Mouse (Mus musculus) monocyte, adult 2 months (primary cell): ENCODE measurements at regions not wholly inside any gene's neighbourhood (a gene's known extent, or its start where the extent isn't known, plus 50 kb on each side); places are given as distances from the start of the nearest gene placed in this dataset.

ENCODE experiments used
- DNase-seq, 2 experiments: peaks; one replicate each; pipeline ENCODE4 v3.0.0; 2022; ENCODE audit warnings: low spot score in 2 of 2, low read depth in 1 of 2

- no peak for DNase-seq
Observed at GRCm38 (mm10) chr17:52062096-52062665, 229.1 kb upstream of the Satb1 start.

DNA sequence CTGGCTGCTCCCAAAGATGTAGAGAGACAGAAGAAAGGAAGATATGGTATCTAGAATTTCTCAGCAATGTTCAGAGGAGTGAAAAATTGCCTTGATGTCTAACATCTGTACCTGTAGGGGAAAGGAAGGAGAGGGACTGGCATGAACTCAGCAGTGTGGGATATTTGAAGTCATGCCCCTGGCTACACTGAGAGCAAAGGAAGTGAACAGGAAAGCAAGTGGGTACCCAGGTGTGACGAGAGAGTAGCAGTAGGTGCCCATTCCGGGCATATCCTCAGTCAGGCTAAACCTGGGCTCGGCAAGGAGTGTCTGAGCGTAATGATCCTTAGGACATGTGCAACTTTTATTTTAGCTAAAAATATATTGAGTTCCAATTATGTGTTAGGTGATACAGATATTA is 203.4 kb upstream of the Satb1 start:
- DNase-seq, result no peak

DNA sequence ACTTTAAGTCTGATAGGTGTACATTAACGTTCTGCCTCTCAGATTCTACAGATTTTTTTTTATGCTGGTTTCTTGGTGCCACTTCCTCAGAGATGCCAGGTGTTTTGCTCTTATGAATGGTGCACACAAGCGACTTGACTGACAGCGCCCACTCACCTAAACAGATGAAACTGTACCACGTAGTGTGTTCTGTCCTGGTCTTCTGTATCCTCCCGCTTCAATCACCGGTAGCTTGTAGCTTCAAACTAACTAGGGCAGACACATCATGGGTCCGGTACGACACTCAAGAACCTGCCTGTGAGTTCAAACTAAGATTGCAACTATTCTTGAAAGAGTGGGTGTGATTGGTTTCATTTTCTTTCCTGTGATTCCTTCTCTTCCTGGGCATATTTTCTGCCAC is 198.0 kb upstream of the Satb1 start:
- no peak for DNase-seq

DNA sequence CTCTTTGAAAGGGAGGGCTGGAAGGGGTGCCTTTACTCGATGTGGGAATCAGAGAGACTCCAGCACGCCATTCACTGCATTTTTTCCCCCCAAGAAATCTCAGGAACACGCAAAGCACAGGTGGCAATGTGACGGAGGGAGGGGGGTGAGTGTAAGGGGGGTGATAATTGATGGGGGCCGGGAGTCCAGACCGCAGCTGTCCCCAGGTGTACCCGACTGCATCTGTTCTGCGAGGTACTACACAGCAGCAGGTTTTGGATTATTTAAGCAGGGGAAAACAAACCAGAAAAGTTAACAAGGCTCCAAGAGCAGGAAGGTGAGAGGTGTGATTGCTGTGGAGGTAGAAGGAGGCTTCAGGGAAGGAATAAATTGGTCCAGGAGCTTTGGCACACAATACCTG is 153.8 kb upstream of the Satb1 start:
- no peak for DNase-seq

- DNase-seq, result no peak
Observed at GRCm38 (mm10) chr17:51986212-51986611, 153.1 kb upstream of the Satb1 start.

DNA sequence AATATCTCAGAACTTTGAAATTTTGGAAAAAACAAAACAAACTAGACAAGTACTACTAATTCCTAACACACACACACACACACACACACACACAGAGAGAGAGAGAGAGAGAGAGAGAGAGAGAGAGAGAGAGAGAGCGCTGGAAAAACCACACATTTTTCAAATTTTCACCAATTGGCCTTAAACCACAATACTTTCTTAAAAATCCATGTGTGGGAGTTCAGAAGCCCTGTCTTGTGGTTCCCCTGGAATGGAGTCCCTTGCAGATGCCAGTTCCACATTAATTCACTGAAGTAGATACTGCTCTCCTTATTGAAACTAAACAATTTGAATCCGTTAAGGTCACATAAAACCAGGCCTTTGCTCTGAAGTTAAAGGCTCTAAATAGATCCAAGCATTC is 146.0 kb upstream of the Satb1 start:
- DNase-seq, result no peak

- DNase-seq, result no peak
Observed at GRCm38 (mm10) chr17:51971444-51971843, 138.4 kb upstream of the Satb1 start.

GRCm38 (mm10) chr17:51966573-51967284 is 133.6 kb upstream of the Satb1 start:
- DNase-seq, result no peak

DNA sequence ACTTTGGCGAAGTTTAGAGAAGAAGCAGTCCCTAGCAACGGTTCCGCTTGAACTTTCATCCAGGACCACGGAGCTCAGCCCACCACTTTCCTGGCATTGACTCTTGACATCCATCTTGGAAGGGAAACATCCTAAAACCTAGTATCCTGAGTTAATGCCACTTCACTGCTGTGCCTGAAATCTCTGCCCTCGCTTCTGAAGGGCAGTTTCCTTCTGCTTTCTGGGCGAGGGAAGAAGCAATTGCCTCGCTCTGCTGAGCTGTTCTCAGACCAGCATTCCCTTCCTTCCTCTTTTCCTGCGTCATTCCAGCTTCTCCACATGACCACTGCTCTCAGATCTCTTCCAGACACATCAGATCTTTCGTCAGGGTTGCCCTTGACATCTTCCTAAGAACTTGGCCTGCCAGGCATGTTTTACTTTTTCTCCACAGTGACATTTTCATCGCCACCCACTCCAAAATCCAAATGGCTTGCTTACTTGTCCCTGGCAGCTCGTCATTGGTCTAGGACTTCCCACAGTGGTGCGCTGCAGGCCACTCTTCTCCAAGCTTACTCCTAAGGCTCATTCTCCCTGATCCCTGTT is 129.5 kb upstream of the Satb1 start:
- DNase-seq, result no peak

DNA sequence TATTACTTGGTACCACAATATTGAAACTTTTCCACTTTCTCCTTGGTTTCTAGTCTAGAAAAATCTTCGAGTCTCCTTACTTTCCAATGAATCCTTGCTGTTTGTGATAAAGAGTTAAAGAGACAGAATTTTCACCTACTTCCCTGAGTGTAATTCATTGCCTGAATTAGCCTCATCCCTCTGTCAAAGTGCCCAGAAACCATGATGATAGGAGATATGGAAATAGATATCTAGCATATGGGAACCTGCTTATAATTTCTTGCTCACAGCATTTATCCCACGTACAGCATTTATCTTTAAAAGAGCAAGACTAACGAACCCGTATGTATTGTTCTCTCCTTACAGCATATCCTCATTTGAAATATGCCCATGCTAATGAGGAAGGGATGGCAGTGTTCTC is 128.2 kb upstream of the Satb1 start:
- DNase-seq, result no peak

DNA sequence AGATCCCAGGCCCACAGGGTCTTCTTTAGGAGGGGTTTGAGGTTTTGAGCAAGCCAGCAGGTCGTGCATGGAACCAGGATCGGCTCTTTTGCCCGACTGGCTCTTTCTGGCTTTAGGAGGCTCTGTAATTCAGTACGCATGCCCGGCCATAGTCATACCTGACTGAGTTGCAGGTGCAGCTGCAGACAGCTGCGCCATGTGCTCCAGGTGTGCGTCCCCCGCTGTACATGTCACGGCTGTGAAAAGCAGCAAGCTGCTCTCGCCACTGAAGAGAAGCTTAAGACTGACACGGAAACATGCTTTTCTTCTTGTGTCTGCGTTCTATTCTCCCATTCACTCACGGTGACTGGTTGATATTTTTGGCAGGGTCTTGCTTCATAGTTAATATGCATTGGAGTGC is 123.2 kb upstream of the Satb1 start:
- no peak for DNase-seq

GRCm38 (mm10) chr17:51937707-51938106 is 104.6 kb upstream of the Satb1 start:
- DNase-seq, result no peak

- DNase-seq, result no peak
Observed at GRCm38 (mm10) chr17:51936071-51936470, 103.0 kb upstream of the Satb1 start.

- no peak for DNase-seq
Observed at GRCm38 (mm10) chr17:51926392-51926791, 93.3 kb upstream of the Satb1 start.

DNA sequence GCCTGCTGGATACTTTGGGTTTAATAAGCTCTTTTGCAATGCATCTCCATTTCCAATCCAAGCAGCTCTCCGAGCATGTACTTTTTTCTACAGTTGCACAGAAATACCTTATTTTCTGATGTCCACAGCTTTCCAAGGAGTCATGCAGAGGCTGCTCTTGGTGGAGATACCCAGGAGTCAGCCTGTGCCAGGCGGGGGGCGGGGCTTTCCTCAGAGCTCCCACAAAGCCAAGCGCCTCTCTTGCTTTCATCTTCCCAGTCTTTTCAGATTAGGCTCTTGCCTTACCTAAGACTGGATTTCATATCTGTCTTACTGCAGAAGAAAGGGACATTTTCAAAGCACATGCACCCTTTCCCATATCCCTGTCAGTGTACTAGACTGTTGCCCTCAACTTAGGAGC is 73.9 kb upstream of the Satb1 start:
- no peak for DNase-seq

GRCm38 (mm10) chr17:51906418-51906817 is 73.3 kb upstream of the Satb1 start:
- no peak for DNase-seq

- peak in 1 of 2 experiments; percentile 1 for DNase-seq
Observed at GRCm38 (mm10) chr17:51903885-51904284, 70.8 kb upstream of the Satb1 start.

- DNase-seq, result no peak
Observed at GRCm38 (mm10) chr17:51899376-51899775, 66.3 kb upstream of the Satb1 start.

DNA sequence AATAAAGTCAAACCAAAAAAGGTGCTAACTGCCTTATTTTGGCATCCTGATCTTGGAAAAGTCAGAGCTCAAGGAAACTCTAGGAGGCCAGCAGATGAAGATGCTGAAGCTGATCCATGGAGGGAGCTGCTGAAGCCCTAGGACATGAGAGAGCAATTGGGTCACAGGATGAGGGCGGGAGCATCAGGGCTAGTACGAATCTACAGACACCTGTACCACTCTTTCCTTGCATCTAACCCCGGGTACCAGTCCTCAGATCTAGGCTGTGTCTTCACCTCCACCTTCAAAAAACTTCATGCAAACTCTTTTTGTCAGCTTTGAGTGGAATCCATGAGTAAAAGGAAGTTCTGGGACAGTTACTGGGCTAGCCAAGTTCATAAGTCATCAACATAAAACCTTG is 63.1 kb upstream of the Satb1 start:
- no peak for DNase-seq

DNA sequence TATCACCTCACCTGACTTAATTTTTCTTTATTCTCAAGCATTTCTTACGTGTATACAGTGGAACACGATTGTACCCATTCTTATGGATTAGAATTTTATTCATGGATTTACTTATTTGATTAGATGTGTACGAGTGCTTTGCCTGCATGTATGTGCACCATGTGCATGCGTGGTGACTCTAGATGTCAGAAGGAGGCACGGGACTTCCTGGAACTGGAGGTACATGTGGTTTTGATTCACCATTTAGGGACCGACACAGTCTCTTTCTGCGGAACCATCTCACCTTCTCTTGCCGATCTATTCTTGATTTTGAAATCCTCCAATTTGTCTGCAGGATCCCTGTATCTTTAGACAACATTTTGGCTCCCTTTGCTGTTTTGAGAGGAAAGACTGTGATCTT is 61.2 kb upstream of the Satb1 start:
- no peak for DNase-seq

GRCm38 (mm10) chr17:51892856-51893255 is 59.8 kb upstream of the Satb1 start:
- DNase-seq, result no peak

GRCm38 (mm10) chr17:51892159-51892558 is 59.1 kb upstream of the Satb1 start:
- DNase-seq, result no peak
